Mouse (Mus musculus) CH12.LX (cell line): ENCODE measurements around the gene Prlh.

Experiments
- CTCF ChIP-seq, 2 experiments: IDR thresholded peaks in 1 of 2; conservative IDR thresholded peaks in 1 of 2; 2 replicates each; pipeline ENCODE4 v1.5.1; 2011 to 2012; ENCODE audit warnings: low read depth in 2 of 2, low read length in 2 of 2, improper control_type of control experiment in 1 of 2, inconsistent platforms in 1 of 2, mild to moderate bottlenecking in 1 of 2, moderate library complexity in 1 of 2
- MAX ChIP-seq: IDR thresholded peaks from 2 replicates; pipeline ENCODE4 v1.6.1; 2011; ENCODE audit warnings: low read length, improper control_type of control experiment
- USF2 ChIP-seq: conservative IDR thresholded peaks from 2 replicates; pipeline ENCODE4 v1.6.1; 2011; ENCODE audit warnings: low read depth, low read length, improper control_type of control experiment
- ZC3H11A ChIP-seq: IDR thresholded peaks from 2 replicates; pipeline ENCODE4 v1.6.1; 2012; ENCODE audit warnings: low read depth, mild to moderate bottlenecking, inconsistent platforms, low read length, improper control_type of control experiment

DNA sequence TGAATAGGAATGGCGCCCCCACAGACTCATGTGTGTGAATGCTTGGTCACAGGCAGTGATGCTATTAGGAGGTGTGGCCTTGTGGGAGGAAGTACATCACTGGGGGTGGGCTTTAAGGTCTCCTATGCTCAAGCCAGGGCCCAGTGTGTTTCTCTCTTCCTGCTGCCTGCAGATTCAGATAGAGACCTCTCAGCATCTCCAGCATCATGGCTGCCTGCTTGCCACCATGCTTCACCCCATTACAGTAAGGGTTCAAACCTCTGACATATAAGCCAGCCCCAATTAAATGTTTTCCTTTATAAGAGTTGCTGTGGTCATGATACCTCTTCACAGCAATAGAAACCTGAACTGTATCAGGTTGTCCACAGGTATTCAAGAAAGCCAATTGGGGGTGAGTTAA is 43.0 kb downstream of the Prlh start:
- TF ChIP-seq CTCF (conservative IDR thresholded peaks at IDR 0.05 in 1 of 2, IDR thresholded peaks at IDR 0.05 in 1 of 2; ENCODE audit: low read depth in 2 of 2, low read length in 2 of 2) (no peak), MAX (no peak), USF2 (no peak), ZC3H11A (no peak)
